Mouse (Mus musculus) MEL (cell line): ENCODE data around the gene Dhodh. TPM values are rescaled to one million over a fixed set of nuclear protein-coding genes. Genes with fewer than 3 reads are reported as not detected.

Source experiments
- DNase-seq: peaks from one replicate; pipeline ENCODE4 v3.0.0; 2011; ENCODE audit warnings: low read depth, low spot score
- H3K27ac ChIP-seq: 2 replicates; pipeline ENCODE4 v1.5.1; 2012; ENCODE audit warnings: low read depth, mild to moderate bottlenecking, control low read depth, low read length, moderate library complexity; ENCODE audit not compliant: control insufficient read depth
- H3K27me3 ChIP-seq, 2 experiments: fragments of 150-350 bp in 1 of 2; sonication (generic) in 1 of 2; 2 replicates each; pipeline ENCODE4 v1.6.1; 2012; ENCODE audit warnings: low read length in 2 of 2, mild to moderate bottlenecking in 2 of 2, improper control_type of control experiment in 1 of 2, moderate library complexity in 1 of 2; ENCODE audit not compliant: insufficient read depth in 2 of 2, control insufficient read depth in 1 of 2
- H3K36me3 ChIP-seq, 2 experiments: 2 replicates each; pipeline ENCODE4 v1.6.1; 2012 to 2014; ENCODE audit warnings: low read length in 2 of 2, improper control_type of control experiment in 1 of 2, inconsistent platforms in 1 of 2, mild to moderate bottlenecking in 1 of 2; ENCODE audit not compliant: insufficient read depth in 2 of 2, control insufficient read depth in 1 of 2
- H3K4me1 ChIP-seq, 2 experiments: fragments of 150-350 bp in 1 of 2; sonication (generic) in 1 of 2; 2 replicates each; pipeline ENCODE4 v1.6.1; 2012; ENCODE audit warnings: low read length in 2 of 2, improper control_type of control experiment in 1 of 2, mild to moderate bottlenecking in 1 of 2; ENCODE audit not compliant: insufficient read depth in 2 of 2, control insufficient read depth in 1 of 2
- H3K4me3 ChIP-seq, 2 experiments: fragments of 150-350 bp in 1 of 2; sonication (generic) in 1 of 2; 2 replicates each; pipeline ENCODE4 v1.5.1; 2012; ENCODE audit warnings: low read depth in 2 of 2, low read length in 2 of 2, mild to moderate bottlenecking in 2 of 2, moderate library complexity in 2 of 2, control low read depth in 1 of 2, improper control_type of control experiment in 1 of 2; ENCODE audit not compliant: control insufficient read depth in 1 of 2, insufficient read depth in 1 of 2
- H3K79me2 ChIP-seq: 2 replicates; pipeline ENCODE4 v1.6.1; 2012; ENCODE audit warnings: mild to moderate bottlenecking, low read length, moderate library complexity; ENCODE audit not compliant: control insufficient read depth, poor library complexity, insufficient read depth
- H3K9ac ChIP-seq: 2 replicates; pipeline ENCODE4 v1.6.1; 2012; ENCODE audit warnings: low read depth, mild to moderate bottlenecking, control low read depth, low read length, moderate library complexity; ENCODE audit not compliant: control insufficient read depth, poor library complexity, severe bottlenecking
- H3K9me3 ChIP-seq: fragments of 150-350 bp; sonication (generic); replicated peaks from 2 replicates; pipeline ENCODE4 v1.6.1; 2012; ENCODE audit warnings: mild to moderate bottlenecking, low read length, improper control_type of control experiment, moderate library complexity; ENCODE audit not compliant: insufficient read depth
- BHLHE40 ChIP-seq: IDR thresholded peaks from 2 replicates; pipeline ENCODE4 v1.6.1; 2012; ENCODE audit warnings: low read depth, mild to moderate bottlenecking, inconsistent platforms, low read length, improper control_type of control experiment, borderline replicate concordance
- CHD1 ChIP-seq: IDR thresholded peaks from 2 replicates; pipeline ENCODE4 v1.6.1; 2012; ENCODE audit warnings: low read depth, mild to moderate bottlenecking, inconsistent platforms, low read length, improper control_type of control experiment
- CHD2 ChIP-seq: IDR thresholded peaks from 2 replicates; pipeline ENCODE4 v1.6.1; 2011; ENCODE audit warnings: low read length, improper control_type of control experiment
- CTCF ChIP-seq, 3 experiments: IDR thresholded peaks in 2 of 3; conservative IDR thresholded peaks in 1 of 3; 2 replicates each; pipeline ENCODE4 v1.5.1; 2011 to 2012; ENCODE audit warnings: low read length in 3 of 3, low read depth in 2 of 3, mild to moderate bottlenecking in 2 of 3, improper control_type of control experiment in 1 of 3, inconsistent platforms in 1 of 3, mixed read lengths in 1 of 3, moderate library complexity in 1 of 3; ENCODE audit not compliant: control insufficient read depth in 1 of 3, insufficient read depth in 1 of 3, poor library complexity in 1 of 3, severe bottlenecking in 1 of 3
- E2F4 ChIP-seq: IDR thresholded peaks from 2 replicates; pipeline ENCODE4 v1.6.1; 2011; ENCODE audit warnings: low read depth, low read length, improper control_type of control experiment, borderline replicate concordance
- ELF1 ChIP-seq: IDR thresholded peaks from 2 replicates; pipeline ENCODE4 v1.6.1; 2014; ENCODE audit warnings: low read depth, mild to moderate bottlenecking, inconsistent platforms, low read length, improper control_type of control experiment, moderate library complexity
- EP300 ChIP-seq, 2 experiments: IDR thresholded peaks; 2 replicates each; pipeline ENCODE4 v1.6.1; 2011; ENCODE audit warnings: improper control_type of control experiment in 2 of 2, low read length in 2 of 2, low read depth in 1 of 2, mild to moderate bottlenecking in 1 of 2
- ETS1 ChIP-seq: IDR thresholded peaks from 2 replicates; pipeline ENCODE4 v1.6.1; 2012; ENCODE audit warnings: low read depth, mild to moderate bottlenecking, inconsistent platforms, low read length, improper control_type of control experiment, moderate library complexity
- GABPA ChIP-seq: IDR thresholded peaks from 2 replicates; pipeline ENCODE4 v1.6.1; 2012; ENCODE audit warnings: low read depth, mild to moderate bottlenecking, inconsistent platforms, low read length, improper control_type of control experiment, moderate library complexity
- GATA1 ChIP-seq: IDR thresholded peaks from 2 replicates; pipeline ENCODE4 v1.6.1; 2011; ENCODE audit warnings: low read depth, low read length, improper control_type of control experiment
- HCFC1 ChIP-seq: IDR thresholded peaks from 2 replicates; pipeline ENCODE4 v1.6.1; 2012; ENCODE audit warnings: low read depth, mild to moderate bottlenecking, inconsistent platforms, low read length, improper control_type of control experiment, moderate library complexity
- JUND ChIP-seq: IDR thresholded peaks from 2 replicates; pipeline ENCODE4 v1.6.1; 2011; ENCODE audit warnings: low read depth, mild to moderate bottlenecking, improper control_type of control experiment, low read length
- KAT2A ChIP-seq: conservative IDR thresholded peaks from 2 replicates; pipeline ENCODE4 v1.6.1; 2012; ENCODE audit warnings: low read depth, low read length, improper control_type of control experiment, inconsistent platforms
- MAFK ChIP-seq: IDR thresholded peaks from 2 replicates; pipeline ENCODE4 v1.6.1; 2011; ENCODE audit warnings: low read depth, mild to moderate bottlenecking, low read length, improper control_type of control experiment, borderline replicate concordance
- MAX ChIP-seq: IDR thresholded peaks from 2 replicates; pipeline ENCODE4 v1.6.1; 2011; ENCODE audit warnings: low read length, improper control_type of control experiment
- MAZ ChIP-seq: IDR thresholded peaks from 2 replicates; pipeline ENCODE4 v1.6.1; 2012; ENCODE audit warnings: low read depth, mild to moderate bottlenecking, inconsistent platforms, low read length, improper control_type of control experiment
- MEF2A ChIP-seq: IDR thresholded peaks from 2 replicates; pipeline ENCODE4 v1.6.1; 2014; ENCODE audit warnings: low read depth, mild to moderate bottlenecking, inconsistent platforms, low read length, improper control_type of control experiment; ENCODE audit not compliant: poor library complexity, insufficient replicate concordance, severe bottlenecking; ENCODE audit errors: extremely low read depth
- MXI1 ChIP-seq: IDR thresholded peaks from 2 replicates; pipeline ENCODE4 v1.6.1; 2011; ENCODE audit warnings: mild to moderate bottlenecking, low read depth, low read length, improper control_type of control experiment
- MYC ChIP-seq: IDR thresholded peaks from 2 replicates; pipeline ENCODE4 v1.6.1; 2011; ENCODE audit warnings: low read depth, mild to moderate bottlenecking, low read length, improper control_type of control experiment, moderate library complexity
- NELFE ChIP-seq: IDR thresholded peaks from 2 replicates; pipeline ENCODE4 v1.6.1; 2011; ENCODE audit warnings: low read depth, low read length, improper control_type of control experiment
- POLR2A ChIP-seq, 2 experiments: IDR thresholded peaks; 2 replicates each; pipeline ENCODE4 v1.6.1; 2011 to 2012; ENCODE audit warnings: low read length in 2 of 2, mild to moderate bottlenecking in 2 of 2, control low read depth in 1 of 2, improper control_type of control experiment in 1 of 2, low read depth in 1 of 2, moderate library complexity in 1 of 2; ENCODE audit not compliant: control insufficient read depth in 1 of 2, insufficient read depth in 1 of 2, poor library complexity in 1 of 2
- POLR2AphosphoS2 ChIP-seq: IDR thresholded peaks from 2 replicates; pipeline ENCODE4 v1.6.1; 2011; ENCODE audit warnings: low read length, improper control_type of control experiment
- POLR2AphosphoS5 ChIP-seq: IDR thresholded peaks from 2 replicates; pipeline ENCODE4 v1.6.1; 2012; ENCODE audit warnings: low read depth, borderline replicate concordance, mild to moderate bottlenecking, inconsistent platforms, low read length, moderate library complexity, mixed read lengths
- RCOR1 ChIP-seq: IDR thresholded peaks from 2 replicates; pipeline ENCODE4 v1.6.1; 2012; ENCODE audit warnings: low read depth, mild to moderate bottlenecking, inconsistent platforms, low read length, improper control_type of control experiment
- SIN3A ChIP-seq: IDR thresholded peaks from 2 replicates; pipeline ENCODE4 v1.6.1; 2012; ENCODE audit warnings: low read length, improper control_type of control experiment, inconsistent platforms
- SMC3 ChIP-seq: IDR thresholded peaks from 2 replicates; pipeline ENCODE4 v1.6.1; 2011; ENCODE audit warnings: low read depth, low read length, improper control_type of control experiment
- TAL1 ChIP-seq: IDR thresholded peaks from 2 replicates; pipeline ENCODE4 v1.6.1; 2012; ENCODE audit warnings: mild to moderate bottlenecking, inconsistent platforms, low read length, moderate library complexity, mixed read lengths
- TBP ChIP-seq: IDR thresholded peaks from 2 replicates; pipeline ENCODE4 v1.8.0; 2011; ENCODE audit warnings: low read depth, low read length, improper control_type of control experiment
- TCF12 ChIP-seq: IDR thresholded peaks from 2 replicates; pipeline ENCODE4 v1.6.1; 2014; ENCODE audit warnings: low read depth, mild to moderate bottlenecking, inconsistent platforms, low read length, improper control_type of control experiment, moderate library complexity
- UBTF ChIP-seq: IDR thresholded peaks from 2 replicates; pipeline ENCODE4 v1.6.1; 2012; ENCODE audit warnings: low read depth, mild to moderate bottlenecking, inconsistent platforms, low read length, improper control_type of control experiment, moderate library complexity, borderline replicate concordance; ENCODE audit not compliant: insufficient read depth
- USF1 ChIP-seq: IDR thresholded peaks from 2 replicates; pipeline ENCODE4 v1.6.1; 2014; ENCODE audit warnings: low read depth, mild to moderate bottlenecking, inconsistent platforms, low read length, improper control_type of control experiment, moderate library complexity
- USF2 ChIP-seq, 2 experiments: IDR thresholded peaks; 2 replicates each; pipeline ENCODE4 v1.6.1; 2011 to 2012; ENCODE audit warnings: improper control_type of control experiment in 2 of 2, low read length in 2 of 2, borderline replicate concordance in 1 of 2, inconsistent platforms in 1 of 2, low read depth in 1 of 2, mild to moderate bottlenecking in 1 of 2; ENCODE audit not compliant: insufficient read depth in 1 of 2
- ZC3H11A ChIP-seq: IDR thresholded peaks from 2 replicates; pipeline ENCODE4 v1.6.1; 2012; ENCODE audit warnings: low read depth, mild to moderate bottlenecking, inconsistent platforms, low read length, improper control_type of control experiment
- ZKSCAN1 ChIP-seq: IDR thresholded peaks from 2 replicates; pipeline ENCODE4 v1.6.1; 2012; ENCODE audit warnings: low read depth, mild to moderate bottlenecking, inconsistent platforms, low read length, improper control_type of control experiment, moderate library complexity
- ZNF384 ChIP-seq: IDR thresholded peaks from 2 replicates; pipeline ENCODE4 v1.6.1; 2012; ENCODE audit warnings: low read depth, mild to moderate bottlenecking, inconsistent platforms, low read length, improper control_type of control experiment
- polyA plus RNA-seq, 2 experiments: library from polyadenylated mRNA; stranded (reverse) in 1 of 2; unstranded in 1 of 2; fragments of >175 nt in 1 of 2; fragments of >200 nt in 1 of 2; gene quantifications; 2 replicates each; pipeline versions ENCODE4 v1.2.1 to v1.2.4; 2012; ENCODE audit warnings: low replicate concordance in 2 of 2, low read depth in 1 of 2; ENCODE audit not compliant: insufficient read length in 2 of 2, insufficient read depth in 1 of 2, missing spikeins in 1 of 2
- total RNA-seq: library from RNA; depleted of rRNA; stranded (reverse); fragments of 300-350 nt; gene quantifications from 2 replicates; pipeline ENCODE4 v1.2.3, GENCODE M21; 2012

Dhodh gene
- total and polyA plus RNA-seq, 3 experiments, result 28.3 to 52.5 TPM; not detected in 1

DNA sequence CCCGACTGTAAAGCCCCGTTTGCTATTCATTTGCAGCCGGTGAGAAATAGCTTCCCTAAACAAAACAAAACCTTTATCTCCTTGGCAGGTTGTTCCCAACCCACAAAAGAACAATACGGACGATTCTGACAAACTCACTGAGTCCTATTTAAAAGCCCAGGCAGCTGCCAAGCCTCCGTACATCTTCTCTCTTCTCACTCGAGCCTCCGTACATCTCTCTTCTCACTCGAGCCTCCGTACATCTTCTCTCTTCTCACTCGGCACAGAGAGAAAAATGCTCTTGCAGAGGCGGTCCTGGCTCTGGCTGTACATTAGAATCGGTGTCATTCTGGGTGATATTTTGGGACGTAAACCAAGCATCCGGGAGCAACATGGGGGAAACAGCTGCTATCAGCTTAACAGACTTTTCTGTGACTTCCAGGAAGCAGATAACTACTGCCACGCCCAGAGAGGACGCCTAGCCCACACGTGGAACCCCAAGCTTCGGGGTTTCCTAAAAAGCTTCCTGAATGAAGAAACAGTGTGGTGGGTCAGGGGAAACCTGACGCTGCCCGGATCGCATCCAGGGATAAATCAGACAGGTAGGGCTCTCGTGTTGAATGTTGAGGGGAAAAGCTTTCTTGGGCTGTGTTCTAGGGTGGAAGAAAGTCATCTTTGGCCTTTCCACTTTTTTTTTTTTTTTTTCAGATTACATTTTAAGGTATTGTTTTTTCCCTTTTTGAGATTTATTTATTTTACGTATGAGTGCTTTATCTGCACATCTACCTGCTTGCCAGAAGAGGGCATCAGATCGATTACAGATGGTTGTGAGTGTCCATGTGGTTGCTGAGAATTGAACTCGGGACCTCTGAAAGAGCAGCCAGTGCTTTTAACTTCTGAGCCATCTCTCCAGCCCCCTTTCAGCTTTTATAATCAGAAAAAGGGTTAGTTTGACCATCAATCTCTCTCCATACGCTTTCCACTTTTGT, 6.1 kb upstream of the Dhodh start, which contains the start of gene Pkd1l3:
Pkd1l3 (plus strand) TSS at position 275 of the 968 bp plus-strand sequence.
- Histone ChIP-seq H3K27me3 (no peaks in the 10 kb centered on the region), H3K9me3 (no peaks in the 10 kb centered on the region), H3K79me2 (peaks cover 1% of the 10 kb centered on the region; the same call in 1 of the 2 replicates), H3K27ac (peak within 1 kb of the TSS; percentile 90), H3K4me3 (peak within 1 kb of the TSS; percentile 56 to 73), H3K9ac (peak within 1 kb of the TSS; percentile 68), H3K4me1 (peaks cover 9 to 15% of the 10 kb centered on the region in 2 experiments), H3K36me3 (peaks cover 0 to 13% of the 10 kb centered on the region in 2 experiments; a peak in 2 of 4 replicates)
- peak; percentile 86 for DNase-seq
- peak; percentile 95 for TF ChIP-seq ETS1
- TF ChIP-seq KAT2A, result no peak
- TF ChIP-seq CHD2, result no peak
- TF ChIP-seq MYC, result peak; percentile 97
- TF ChIP-seq TAL1, result peak; percentile 79
- no peak for TF ChIP-seq GABPA
- TF ChIP-seq ZNF384, result no peak
- TF ChIP-seq POLR2AphosphoS2, result no peak
- no peak for TF ChIP-seq SMC3
- peak; percentile 85 for TF ChIP-seq GATA1
- no peak for TF ChIP-seq USF2 (IDR thresholded peaks at IDR 0.05; ENCODE audit: borderline replicate concordance in 1 of 2, insufficient read depth in 1 of 2, low read depth in 1 of 2, low read length in 2 of 2)
- TF ChIP-seq MAX, result peak; percentile 92
- peak; percentile 71; the same call in 1 of the 2 replicates for TF ChIP-seq RCOR1
- no peak for TF ChIP-seq MEF2A
- TF ChIP-seq CTCF (IDR thresholded peaks at IDR 0.05 in 2 of 3, conservative IDR thresholded peaks at IDR 0.05 in 1 of 3; ENCODE audit: control insufficient read depth in 1 of 3, insufficient read depth in 1 of 3, low read depth in 2 of 3, low read length in 3 of 3, poor library complexity in 1 of 3, severe bottlenecking in 1 of 3), result peak; percentile 9 to 19 (median 13); a peak in 2 of 6 replicates
- no peak; the same call in 1 of the 2 replicates for TF ChIP-seq NELFE
- peak; percentile 79; the same call in 1 of the 2 replicates for TF ChIP-seq UBTF
- TF ChIP-seq MAFK, result no peak
- TF ChIP-seq EP300 (IDR thresholded peaks at IDR 0.05; ENCODE audit: low read depth in 1 of 2, low read length in 2 of 2), result peak; percentile 82 to 91
- peak; percentile 97 for TF ChIP-seq SIN3A
- TF ChIP-seq E2F4, result no peak
- TF ChIP-seq POLR2AphosphoS5, result no peak
- peak; percentile 72 for TF ChIP-seq ELF1
- TF ChIP-seq JUND, result no peak
- peak; percentile 97 for TF ChIP-seq MXI1
- TF ChIP-seq MAZ, result 0 out of 2 replicates have a peak, but pooled peaks have one; percentile 18
- peak; percentile 9 to 53; a peak in 2 of 4 replicates for TF ChIP-seq POLR2A (IDR thresholded peaks at IDR 0.05; ENCODE audit: control insufficient read depth in 1 of 2, insufficient read depth in 1 of 2, low read depth in 1 of 2, low read length in 2 of 2, poor library complexity in 1 of 2)
- TF ChIP-seq TBP, result peak; percentile 96
- no peak for TF ChIP-seq ZC3H11A
- TF ChIP-seq USF1, result no peak
- TF ChIP-seq TCF12, result peak; percentile 72
- no peak for TF ChIP-seq CHD1
- TF ChIP-seq ZKSCAN1, result no peak
- TF ChIP-seq BHLHE40, result peak; percentile 42; the same call in 1 of the 2 replicates
- peak; percentile 48 for TF ChIP-seq HCFC1
